Mouse (Mus musculus) olfactory bulb, adult 2 months (tissue): ENCODE results near the gene Rnps1.

ENCODE experiments used
- CTCF ChIP-seq: fragments of 200-500 bp; IDR thresholded peaks from 2 replicates; pipeline ENCODE4 v1.5.1; 2012; ENCODE audit warnings: low read depth, mild to moderate bottlenecking, low read length, moderate library complexity; ENCODE audit not compliant: insufficient read depth
- POLR2A ChIP-seq: fragments of 200-500 bp; IDR thresholded peaks from 2 replicates; pipeline ENCODE4 v1.6.1; 2012; ENCODE audit warnings: mild to moderate bottlenecking, low read depth, low read length, moderate library complexity; ENCODE audit not compliant: insufficient read depth

- peak; percentile 39 for TF ChIP-seq CTCF
- no peak for TF ChIP-seq POLR2A
Observed at GRCm38 (mm10) chr17:24437016-24437415, 22.7 kb downstream of the Rnps1 start.
